Mouse (Mus musculus) midbrain, embryonic 13.5 days (tissue): ENCODE measurements around the gene Pik3c2g. TPM values are rescaled to one million over a fixed set of nuclear protein-coding genes. Genes with fewer than 3 reads are reported as not detected.
"Not testable (repeated sequence)": the region's sequence is repeated elsewhere in the genome, so short reads cannot be mapped to it uniquely, and the experiment has no call there.

ENCODE experiments used
- ATAC-seq: fragments of 200-750 bp; cut with Nextera tagmentation; 2 replicates; pipeline ENCODE4 v1.8.0; 2017; ENCODE audit warnings: mild to moderate bottlenecking, moderate TSS enrichment, moderate library complexity
- H3K27ac ChIP-seq: fragments of 300-500 bp; sonication (generic); 2 replicates; pipeline ENCODE4 v1.5.1; 2015; ENCODE audit warnings: inconsistent platforms, mild to moderate bottlenecking, moderate library complexity
- H3K27me3 ChIP-seq: fragments of 300-500 bp; sonication (generic); 2 replicates; pipeline ENCODE4 v1.6.1; 2015; ENCODE audit warnings: mild to moderate bottlenecking, inconsistent platforms
- H3K36me3 ChIP-seq: fragments of 300-500 bp; sonication (generic); 2 replicates; pipeline ENCODE4 v1.6.1; 2015; ENCODE audit warnings: mild to moderate bottlenecking, inconsistent platforms
- H3K4me1 ChIP-seq: fragments of 300-500 bp; sonication (generic); replicated peaks from 2 replicates; pipeline ENCODE4 v1.6.1; 2015; ENCODE audit warnings: inconsistent platforms
- H3K4me2 ChIP-seq: fragments of 300-500 bp; sonication (generic); replicated peaks from 2 replicates; pipeline ENCODE4 v1.6.1; 2015; ENCODE audit warnings: moderate library complexity, mild to moderate bottlenecking, inconsistent platforms
- H3K4me3 ChIP-seq: fragments of 300-500 bp; sonication (generic); replicated peaks from 2 replicates; pipeline ENCODE4 v1.5.1; 2015; ENCODE audit warnings: mild to moderate bottlenecking, inconsistent platforms
- H3K9ac ChIP-seq: fragments of 300-500 bp; sonication (generic); replicated peaks from 2 replicates; pipeline ENCODE4 v1.6.1; 2015; ENCODE audit warnings: mild to moderate bottlenecking, inconsistent platforms
- H3K9me3 ChIP-seq: fragments of 300-500 bp; sonication (generic); 2 replicates; pipeline ENCODE4 v1.6.1; 2016; ENCODE audit warnings: mild to moderate bottlenecking, inconsistent platforms
- WGBS: fragments of 180-500 bp; shearing (Covaris S2); methylation state at CpG from one replicate; pipeline ENCODE4 v1.1.7; 2015; 5-methylcytosine and 5-hydroxymethylcytosine counted together
- polyA plus RNA-seq: library from polyadenylated mRNA; unstranded; fragments of >200 nt; fragmentation: Nextera tagmentation; extraction: Ambion mirVana; gene quantifications from 2 replicates; pipeline ENCODE4 v1.2.1, GENCODE M21; 2015

Gene Pik3c2g
- polyA plus RNA-seq, 1 experiment from 2014 or later, result 0.24 TPM

DNA sequence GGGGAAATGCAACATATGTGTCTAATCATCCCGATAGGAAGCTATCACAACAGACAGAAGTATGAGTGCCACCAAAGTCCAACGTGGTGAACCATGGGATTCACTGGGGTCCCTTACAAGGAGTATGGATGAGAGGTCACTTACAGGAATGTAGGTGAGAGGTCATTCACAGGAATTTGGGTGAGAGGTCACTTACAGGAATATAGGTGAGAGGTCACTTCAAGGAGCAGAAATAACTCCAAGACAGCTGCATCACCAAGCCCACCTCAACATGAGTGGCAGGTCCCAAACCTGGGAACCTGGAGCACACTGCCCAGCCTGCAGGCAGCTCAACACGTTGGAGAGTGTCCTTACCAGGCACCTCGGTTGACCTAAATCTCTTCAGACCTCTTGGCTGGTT, 314.8 kb downstream of the Pik3c2g start:
- Histone ChIP-seq H3K4me1 (no peaks in the 10 kb centered on the region), H3K9me3 (no peaks in the 10 kb centered on the region), H3K36me3 (no peaks in the 10 kb centered on the region), H3K9ac (no peak overlapping the region), H3K4me2 (no peak overlapping the region), H3K27ac (no peak overlapping the region), H3K4me3 (no peak overlapping the region), H3K27me3 (no peaks in the 10 kb centered on the region)
- WGBS, result 74% methylated on average over 4 of the region's 4 CpGs
- ATAC-seq, result no peak

- 53% methylated on average over 4 of the region's 4 CpGs for WGBS
- Histone ChIP-seq H3K4me3 (no peak overlapping the region), H3K4me2 (no peak overlapping the region), H3K36me3 (no peaks in the 10 kb centered on the region), H3K9me3 (no peaks in the 10 kb centered on the region), H3K4me1 (0 out of 2 replicates have a peak, but pooled peaks cover 3% of the 10 kb centered on the region), H3K27ac (no peak overlapping the region), H3K9ac (no peak overlapping the region), H3K27me3 (no peaks in the 10 kb centered on the region)
- ATAC-seq, result no peak
These were observed 320.1 kb downstream of the Pik3c2g start for GRCm38 (mm10) chr6:139907138-139907537.

DNA sequence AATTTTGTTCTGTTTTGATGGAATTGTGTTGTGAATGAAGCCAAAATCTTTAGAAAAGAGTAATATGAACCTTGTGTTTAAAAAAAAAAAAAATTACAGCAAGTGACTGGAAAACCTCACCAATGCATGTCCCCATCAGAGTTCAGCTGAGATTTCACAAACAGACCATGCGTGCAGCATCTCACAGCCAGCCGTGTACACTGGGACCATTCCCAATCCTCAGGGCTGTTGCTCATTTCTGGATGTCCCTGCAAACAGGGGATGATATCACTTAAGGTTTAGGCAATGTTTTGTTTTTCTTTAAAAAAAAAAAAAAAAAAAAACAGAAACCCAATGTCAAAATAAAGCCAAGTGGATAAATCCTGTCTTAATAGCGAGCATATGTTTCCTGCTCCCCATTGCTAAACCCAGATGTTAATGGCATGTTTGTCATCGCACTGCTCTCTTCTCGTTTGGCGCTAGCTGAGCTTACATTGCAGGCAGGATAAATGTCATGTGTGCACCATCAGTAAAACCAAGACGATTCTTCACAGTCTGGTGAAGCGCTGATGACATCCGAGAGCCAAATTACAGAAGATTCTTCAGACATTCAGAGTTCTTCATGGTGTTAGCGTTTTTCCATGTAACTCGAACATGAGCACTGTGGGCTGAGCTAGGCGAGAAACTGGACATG, 322.1 kb downstream of the Pik3c2g start:
- 73% methylated on average over 12 of the region's 12 CpGs for WGBS

DNA sequence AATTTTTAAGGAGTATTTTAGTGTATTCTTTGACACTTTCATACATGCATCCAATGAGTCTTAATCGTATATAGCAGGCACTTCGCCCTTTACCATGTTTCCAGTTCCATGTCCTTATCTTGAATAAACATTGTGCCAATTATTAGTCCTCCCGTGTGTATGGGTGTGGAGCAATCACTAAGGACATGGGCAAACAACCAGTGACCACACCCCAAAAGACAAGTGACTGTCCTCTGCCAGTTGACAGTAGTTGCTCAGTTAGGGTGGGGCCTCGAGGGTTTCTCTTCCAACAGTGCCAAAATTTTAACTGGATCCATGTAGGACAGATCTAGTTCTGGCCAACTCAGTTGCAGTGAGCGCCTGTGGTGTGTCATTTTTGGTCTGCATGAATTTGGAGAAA, 341.7 kb downstream of the Pik3c2g start:
- Histone ChIP-seq H3K9me3 (no peaks in the 10 kb centered on the region), H3K36me3 (no peaks in the 10 kb centered on the region), H3K4me3 (no peak overlapping the region), H3K4me2 (no peak overlapping the region), H3K9ac (no peak overlapping the region), H3K4me1 (no peaks in the 10 kb centered on the region), H3K27me3 (no peaks in the 10 kb centered on the region), H3K27ac (no peak overlapping the region)
- no peak for ATAC-seq
- WGBS, result 87% methylated on average over 5 of the region's 5 CpGs

More for the DNA sequence above, 322.1 kb downstream of the Pik3c2g start:
- Histone ChIP-seq H3K9me3 (no peaks in the 10 kb centered on the region), H3K4me1 (0 out of 2 replicates have a peak, but pooled peaks cover 3% of the 10 kb centered on the region), H3K36me3 (no peaks in the 10 kb centered on the region), H3K4me3 (no peak overlapping the region), H3K4me2 (no peak overlapping the region), H3K9ac (no peak overlapping the region), H3K27me3 (no peaks in the 10 kb centered on the region), H3K27ac (no peak overlapping the region)
- ATAC-seq, result no peak

DNA sequence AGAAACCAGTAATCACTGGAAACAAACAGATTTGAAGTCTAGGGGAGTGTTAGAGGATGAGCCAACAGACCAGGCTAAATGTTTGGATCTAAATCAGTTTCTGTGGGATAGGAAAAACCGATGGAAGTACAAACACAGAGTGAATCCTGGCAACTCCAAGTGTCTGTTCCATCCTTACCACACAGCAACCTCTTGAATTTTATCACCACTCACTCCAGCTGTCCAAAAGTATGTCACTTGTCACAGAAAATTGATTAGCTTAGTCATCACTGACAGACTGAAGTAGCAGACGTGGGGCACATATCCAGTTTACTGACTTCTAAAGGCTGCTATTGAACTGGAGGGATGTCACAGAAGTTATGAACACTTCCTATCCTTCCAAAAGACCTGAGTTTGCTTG, 347.8 kb downstream of the Pik3c2g start:
- 64% methylated on average over 2 of the region's 2 CpGs for WGBS

DNA sequence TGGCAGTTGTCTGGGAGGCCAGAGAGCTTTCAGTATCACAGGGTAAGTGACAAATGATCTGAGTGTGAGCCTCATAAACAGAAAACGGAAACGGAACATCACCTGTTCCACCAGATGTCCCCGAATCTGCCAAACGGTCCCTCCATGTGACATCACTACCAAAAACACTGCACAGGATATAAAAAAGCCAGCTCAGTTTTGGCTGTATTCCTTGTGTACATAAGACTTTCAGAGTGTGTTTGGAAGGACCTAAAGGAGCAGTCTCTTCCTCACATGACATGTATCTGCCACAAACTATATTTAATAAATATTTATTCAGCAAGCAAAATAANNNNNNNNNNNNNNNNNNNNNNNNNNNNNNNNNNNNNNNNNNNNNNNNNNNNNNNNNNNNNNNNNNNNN, 350.6 kb downstream of the Pik3c2g start:
- not testable (repeated sequence) for H3K36me3 ChIP-seq, H3K27ac ChIP-seq, H3K9ac ChIP-seq, ATAC-seq, H3K4me1 ChIP-seq, H3K4me3 ChIP-seq, H3K27me3 ChIP-seq, H3K9me3 ChIP-seq, H3K4me2 ChIP-seq
- WGBS, result 93% methylated on average over 4 of the region's 4 CpGs

More for the DNA sequence above, 347.8 kb downstream of the Pik3c2g start:
- Histone ChIP-seq H3K36me3 (no peaks in the 10 kb centered on the region), H3K9me3 (no peaks in the 10 kb centered on the region), H3K27ac (no peak overlapping the region), H3K4me1 (no peaks in the 10 kb centered on the region), H3K4me3 (no peak overlapping the region), H3K27me3 (no peaks in the 10 kb centered on the region), H3K9ac (no peak overlapping the region), H3K4me2 (no peak overlapping the region)
- ATAC-seq, result no peak

GRCm38 (mm10) chr6:139947106-139947879, 360.3 kb downstream of the Pik3c2g start:
- ATAC-seq, result no peak
- H3K27ac ChIP-seq, result no peak overlapping the region
- H3K4me2 ChIP-seq, result no peak overlapping the region
- H3K36me3 ChIP-seq, result no peaks in the 10 kb centered on the region
- 92% methylated on average over 8 of the region's 8 CpGs for WGBS
- H3K9ac ChIP-seq, result no peak overlapping the region
- no peaks in the 10 kb centered on the region for H3K9me3 ChIP-seq
- H3K4me3 ChIP-seq, result no peak overlapping the region
- H3K4me1 ChIP-seq, result no peaks in the 10 kb centered on the region
- no peaks in the 10 kb centered on the region for H3K27me3 ChIP-seq

GRCm38 (mm10) chr6:139953596-139953995, 366.6 kb downstream of the Pik3c2g start:
- no peak for ATAC-seq
- Histone ChIP-seq H3K36me3 (no peaks in the 10 kb centered on the region), H3K27ac (no peak overlapping the region), H3K4me3 (no peak overlapping the region), H3K4me2 (no peak overlapping the region), H3K4me1 (no peaks in the 10 kb centered on the region), H3K9me3 (no peaks in the 10 kb centered on the region), H3K9ac (no peak overlapping the region), H3K27me3 (no peaks in the 10 kb centered on the region)
- WGBS, result 88% methylated on average over 12 of the region's 12 CpGs

DNA sequence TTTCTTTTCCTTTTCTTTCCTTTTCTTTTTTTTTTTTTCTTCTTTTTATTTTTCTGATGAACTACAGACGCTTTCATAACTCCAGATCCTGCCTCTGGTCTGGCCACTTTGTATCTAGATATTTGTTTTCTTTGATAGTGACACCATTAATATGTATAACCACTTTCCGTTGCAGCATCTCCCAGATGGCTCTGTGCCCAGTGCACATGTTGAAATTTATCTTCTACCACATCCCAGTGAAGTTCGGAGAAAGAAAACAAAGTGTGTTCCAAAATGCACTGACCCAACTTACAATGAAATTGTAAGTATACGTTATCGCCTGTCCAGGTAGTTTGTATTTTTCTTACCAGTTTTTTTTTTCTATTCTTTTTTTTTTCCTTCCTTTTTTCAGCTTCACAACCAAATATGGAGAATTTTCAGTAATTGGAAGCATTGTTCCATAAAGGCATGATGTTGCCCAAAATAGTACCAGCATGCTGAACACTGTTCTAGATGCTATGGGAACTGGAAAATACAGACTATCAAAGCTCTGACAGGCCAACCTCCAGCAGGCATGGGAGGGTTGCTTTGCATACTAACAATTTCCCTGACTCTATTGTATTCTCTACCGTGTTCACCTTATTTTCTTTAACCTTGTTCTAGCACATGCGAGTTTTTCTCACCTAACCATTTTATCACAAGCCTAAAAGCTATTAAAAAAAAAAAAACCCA, 370.7 kb downstream of the Pik3c2g start:
- WGBS, result 82% methylated on average over 7 of the region's 7 CpGs
- no peaks in the 10 kb centered on the region for H3K27me3 ChIP-seq
- no peak overlapping the region for H3K4me3 ChIP-seq
- no peak overlapping the region for H3K27ac ChIP-seq
- no peaks in the 10 kb centered on the region for H3K9me3 ChIP-seq
- no peak overlapping the region for H3K9ac ChIP-seq
- no peak for ATAC-seq
- H3K4me1 ChIP-seq, result no peaks in the 10 kb centered on the region
- H3K4me2 ChIP-seq, result no peak overlapping the region
- H3K36me3 ChIP-seq, result no peaks in the 10 kb centered on the region

- ATAC-seq, result no peak
These were observed 376.8 kb downstream of the Pik3c2g start for GRCm38 (mm10) chr6:139963775-139964174.

DNA sequence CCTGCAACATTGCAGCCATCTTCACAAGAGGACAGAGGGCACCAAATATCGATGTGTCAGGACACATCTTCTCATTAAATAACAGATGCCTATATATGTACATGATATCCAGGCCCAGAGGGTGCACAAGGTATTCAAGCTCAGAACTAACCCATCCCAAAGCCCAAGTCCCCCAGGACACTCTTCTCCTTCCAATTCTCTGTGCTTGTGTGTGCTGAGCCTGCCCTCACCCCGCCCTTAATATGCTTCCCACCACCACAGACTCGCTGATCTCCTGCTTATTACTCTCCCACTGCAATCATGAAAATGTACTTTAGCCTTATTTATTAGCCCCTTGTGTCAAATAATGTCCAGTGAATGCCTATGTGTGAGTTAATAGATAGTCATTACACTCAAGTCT, 377.9 kb downstream of the Pik3c2g start:
- H3K36me3 ChIP-seq, result no peaks in the 10 kb centered on the region
- WGBS, result 86% methylated on average over 3 of the region's 3 CpGs
- peaks cover 14% of the 10 kb centered on the region for H3K4me1 ChIP-seq
- no peak overlapping the region for H3K27ac ChIP-seq
- H3K9me3 ChIP-seq, result no peaks in the 10 kb centered on the region
- no peak overlapping the region for H3K9ac ChIP-seq
- no peak overlapping the region for H3K4me2 ChIP-seq
- no peak overlapping the region for H3K4me3 ChIP-seq
- ATAC-seq, result no peak
- H3K27me3 ChIP-seq, result no peaks in the 10 kb centered on the region

More at GRCm38 (mm10) chr6:139963775-139964174, 376.8 kb downstream of the Pik3c2g start:
- H3K9me3 ChIP-seq, result no peaks in the 10 kb centered on the region
- H3K9ac ChIP-seq, result no peak overlapping the region
- no peaks in the 10 kb centered on the region for H3K36me3 ChIP-seq
- 71% methylated on average over 3 of the region's 3 CpGs for WGBS
- no peak overlapping the region for H3K4me3 ChIP-seq
- H3K4me1 ChIP-seq, result peaks cover 14% of the 10 kb centered on the region
- no peak overlapping the region for H3K4me2 ChIP-seq
- H3K27ac ChIP-seq, result no peak overlapping the region
- no peaks in the 10 kb centered on the region for H3K27me3 ChIP-seq

DNA sequence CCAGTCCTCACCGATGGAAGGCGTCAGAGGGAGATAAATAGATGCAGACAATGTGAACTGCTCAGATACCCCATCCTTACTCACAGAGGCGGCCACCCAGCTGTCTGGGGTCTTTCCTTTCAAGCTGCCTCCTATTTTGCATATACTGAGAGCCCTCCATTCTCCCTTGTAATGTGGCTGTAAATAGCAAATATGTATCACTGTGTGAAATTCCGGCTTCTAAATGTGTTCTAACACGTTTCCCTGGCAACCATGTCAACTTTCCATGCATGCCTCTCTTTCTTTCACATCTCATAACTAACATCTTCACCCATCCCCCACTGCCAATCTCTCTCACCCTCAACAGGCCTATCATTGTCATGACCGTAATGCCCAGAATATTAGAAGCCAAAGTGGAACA, 379.7 kb downstream of the Pik3c2g start:
- no peaks in the 10 kb centered on the region for H3K27me3 ChIP-seq
- no peaks in the 10 kb centered on the region for H3K36me3 ChIP-seq
- H3K4me1 ChIP-seq, result peaks cover 14% of the 10 kb centered on the region
- H3K9ac ChIP-seq, result no peak overlapping the region
- peak; percentile 86 for ATAC-seq
- H3K27ac ChIP-seq, result peak overlapping the region; percentile 20; the same call in 1 of the 2 replicates
- no peaks in the 10 kb centered on the region for H3K9me3 ChIP-seq
- 21% methylated on average over 6 of the region's 6 CpGs for WGBS
- H3K4me2 ChIP-seq, result no peak overlapping the region
- H3K4me3 ChIP-seq, result no peak overlapping the region
